Mouse (Mus musculus) cerebellum, adult 18-20 months (tissue): ENCODE measurements around the gene Olfr1140.

ENCODE experiments used
- DNase-seq, 2 experiments: peaks; one replicate each; pipeline ENCODE4 v3.0.0; 2021

Gene Olfr1140

GRCm38 (mm10) chr2:87743452-87743851, at the start of gene Olfr1140:
Gene Olfr1140 (plus strand): TSS chr2:87743752.
- no peak for DNase-seq

GRCm38 (mm10) chr2:87693847-87694246, 49.7 kb upstream of the Olfr1140 start, which contains the start of gene Olfr1136:
Gene Olfr1136 (minus strand): TSS chr2:87693947.
- DNase-seq: no peak

- no peak for DNase-seq
These were observed 30.5 kb upstream of the Olfr1140 start, which contains the start of gene Olfr1137 for GRCm38 (mm10) chr2:87713079-87713478. Gene Olfr1137 (minus strand): TSS chr2:87713179.

DNA sequence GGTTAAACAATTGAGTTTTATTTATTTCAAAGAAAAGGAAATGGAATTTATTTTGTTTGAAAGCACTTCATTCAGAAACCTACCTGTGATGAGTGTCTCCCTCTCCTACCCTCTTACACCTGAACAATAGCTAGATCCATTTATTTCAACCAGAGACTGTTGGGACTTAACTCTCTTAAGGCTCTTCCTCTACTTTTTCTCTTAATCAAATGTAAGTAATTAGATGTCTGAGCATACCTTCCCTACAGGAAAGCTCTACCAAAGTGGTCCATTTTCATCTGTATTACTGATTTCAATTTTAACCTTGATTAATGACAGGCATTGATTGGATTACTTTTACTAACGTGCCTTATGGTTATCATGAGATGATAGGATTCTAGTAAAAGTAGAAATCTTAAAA, 3.7 kb upstream of the Olfr1140 start, which contains the start of gene Olfr1138:
Gene Olfr1138, minus strand, starts transcription at position 101 of the 400 bp plus-strand sequence.
- no peak for DNase-seq

DNA sequence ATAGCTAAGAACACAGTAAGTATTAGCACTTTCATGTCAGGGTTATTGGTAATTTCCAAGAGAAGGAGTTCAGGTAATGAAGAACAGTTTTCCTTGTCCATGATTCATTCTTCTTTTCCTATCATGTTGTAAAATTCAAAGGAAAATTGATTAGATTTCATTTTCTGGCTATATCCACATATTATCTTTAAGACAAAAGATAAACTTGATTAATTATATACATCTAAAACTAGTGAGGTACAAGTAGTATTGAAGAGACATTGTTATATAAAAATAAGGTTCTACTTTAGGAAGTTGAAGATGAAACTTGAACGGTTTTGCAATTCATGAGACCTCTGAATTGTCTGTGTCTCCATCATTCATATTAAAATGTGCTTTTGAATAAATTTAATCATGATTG, 10.3 kb downstream of the Olfr1140 start, which contains the start of gene Olfr1141:
Gene Olfr1141, minus strand, starts transcription at position 101 of the 400 bp plus-strand sequence.
- DNase-seq: no peak

DNA sequence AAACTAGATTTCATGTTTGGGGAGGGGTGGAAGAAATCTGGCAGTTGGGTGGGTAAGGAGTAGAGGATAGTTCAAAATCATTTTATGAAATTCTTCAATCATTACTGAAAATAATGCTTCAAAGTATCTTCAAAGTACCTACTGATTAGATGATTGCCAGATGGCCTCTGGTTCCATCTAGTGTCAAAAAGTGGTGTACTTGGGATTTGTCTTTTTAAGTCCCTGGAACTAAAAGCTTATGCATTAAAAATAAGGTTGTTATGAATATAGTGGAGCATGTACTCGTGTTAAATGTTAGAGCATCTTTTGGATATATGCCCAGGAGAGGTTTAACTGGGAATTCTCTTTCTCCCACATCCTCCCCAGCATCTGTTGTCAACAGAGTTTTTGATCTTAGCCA, 32.6 kb downstream of the Olfr1140 start:
- DNase-seq: no peak

- no peak for DNase-seq
These were observed 35.6 kb downstream of the Olfr1140 start, which contains the start of gene Olfr152 for GRCm38 (mm10) chr2:87779183-87779582. Gene Olfr152 (plus strand): TSS chr2:87779483.
